Mouse (Mus musculus) B cell, adult 67 days (primary cell): ENCODE results near the gene Gm904. TPM values are rescaled to one million over a fixed set of nuclear protein-coding genes. Genes with fewer than 3 reads are reported as not detected.

ENCODE experiments used
- total RNA-seq, 2 experiments: library from RNA; stranded (reverse); gene quantifications; 4 replicates each; pipeline ENCODE4 v1.2.4; 2023

Gene Gm904
- total RNA-seq, result not detected

GRCm38 (mm10) chr13:50642928-50643327 lies at the start of gene Gm904:
TSS of gene Gm904 (plus strand) at chr13:50643228.

Other genes with a start within 250 kb of the Gm904 start
- 10 to 100 TPM; 12.1 to 15.7 TPM for gene Fbxw17, start 225.4 kb upstream of the Gm904 start, total RNA-seq
- not detected for gene Gm47429, start 199.3 kb upstream of the Gm904 start, total RNA-seq
- not detected for gene Nutm2, start 175.9 kb upstream of the Gm904 start, total RNA-seq
- gene Gm8765, start 55.1 kb downstream of the Gm904 start, total RNA-seq, result not detected